Mouse (Mus musculus) midbrain, embryonic 15.5 days (tissue): ENCODE data around the gene Nrxn2. TPM values are rescaled to one million over a fixed set of nuclear protein-coding genes. Genes with fewer than 3 reads are reported as not detected.

Source experiments
- ATAC-seq: fragments of 200-750 bp; cut with Nextera tagmentation; replicated peaks from 2 replicates; pipeline ENCODE4 v1.8.0; 2017; ENCODE audit warnings: moderate TSS enrichment
- H3K27ac ChIP-seq: fragments of 300-500 bp; sonication (generic); 2 replicates; pipeline ENCODE4 v1.5.1; 2015; ENCODE audit warnings: mild to moderate bottlenecking, inconsistent platforms
- H3K27me3 ChIP-seq: fragments of 300-500 bp; sonication (generic); replicated peaks from 2 replicates; pipeline ENCODE4 v1.6.1; 2015; ENCODE audit warnings: inconsistent platforms
- H3K36me3 ChIP-seq: fragments of 300-500 bp; sonication (generic); replicated peaks from 2 replicates; pipeline ENCODE4 v1.6.1; 2015; ENCODE audit warnings: inconsistent platforms
- H3K4me1 ChIP-seq: fragments of 300-500 bp; sonication (generic); 2 replicates; pipeline ENCODE4 v1.6.1; 2015; ENCODE audit warnings: inconsistent platforms
- H3K4me2 ChIP-seq: fragments of 300-500 bp; sonication (generic); 2 replicates; pipeline ENCODE4 v1.6.1; 2015; ENCODE audit warnings: inconsistent platforms, mild to moderate bottlenecking, moderate library complexity
- H3K4me3 ChIP-seq: fragments of 300-500 bp; sonication (generic); 2 replicates; pipeline ENCODE4 v1.5.1; 2015; ENCODE audit warnings: mild to moderate bottlenecking, inconsistent platforms
- H3K9ac ChIP-seq: fragments of 300-500 bp; sonication (generic); 2 replicates; pipeline ENCODE4 v1.6.1; 2015; ENCODE audit warnings: mild to moderate bottlenecking, inconsistent platforms
- H3K9me3 ChIP-seq: fragments of 300-500 bp; sonication (generic); 2 replicates; pipeline ENCODE4 v1.6.1; 2016; ENCODE audit warnings: inconsistent platforms
- WGBS: fragments of 180-500 bp; shearing (Covaris S2); methylation state at CpG from one replicate; pipeline ENCODE4 v1.1.7; 2015; ENCODE audit warnings: mixed read lengths; 5-methylcytosine and 5-hydroxymethylcytosine counted together
- polyA plus RNA-seq: library from polyadenylated mRNA; unstranded; fragments of >200 nt; fragmentation: Nextera tagmentation; extraction: Ambion mirVana; gene quantifications from 2 replicates; pipeline ENCODE4 v1.2.1, GENCODE M21; 2015

Gene Nrxn2
- polyA plus RNA-seq, 1 experiment from 2014 or later = 44.6 TPM

DNA sequence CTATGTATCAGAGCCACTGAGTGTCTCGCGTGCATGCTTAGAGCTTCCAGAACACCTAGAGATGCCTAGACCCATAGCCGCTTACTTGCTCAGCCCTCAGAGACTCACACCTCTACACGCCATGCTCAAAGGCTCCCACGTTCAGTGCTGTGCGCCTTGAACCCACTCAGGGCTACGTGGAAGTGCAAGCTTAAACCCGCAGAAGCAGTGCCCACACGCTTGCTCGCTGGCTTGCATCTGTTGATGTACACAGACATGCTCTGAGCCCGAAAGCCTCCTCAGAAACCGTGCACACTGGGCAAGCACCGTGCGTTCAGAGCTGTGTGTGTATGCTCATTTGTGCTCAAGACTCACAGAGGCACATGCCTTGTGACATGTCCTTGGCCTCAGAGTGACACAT lies 103.8 kb downstream of the Nrxn2 start:
- H3K36me3 ChIP-seq = peaks cover 38% of the 10 kb centered on the region
- H3K4me1 ChIP-seq = peaks cover 27% of the 10 kb centered on the region
- no peak overlapping the region for H3K27ac ChIP-seq
- H3K9me3 ChIP-seq = no peaks in the 10 kb centered on the region
- H3K4me3 ChIP-seq = no peak overlapping the region
- WGBS = 92% methylated on average over 14 of the region's 14 CpGs
- H3K9ac ChIP-seq = no peak overlapping the region
- no peak overlapping the region for H3K4me2 ChIP-seq
- ATAC-seq = no peak
- H3K27me3 ChIP-seq = no peaks in the 10 kb centered on the region

DNA sequence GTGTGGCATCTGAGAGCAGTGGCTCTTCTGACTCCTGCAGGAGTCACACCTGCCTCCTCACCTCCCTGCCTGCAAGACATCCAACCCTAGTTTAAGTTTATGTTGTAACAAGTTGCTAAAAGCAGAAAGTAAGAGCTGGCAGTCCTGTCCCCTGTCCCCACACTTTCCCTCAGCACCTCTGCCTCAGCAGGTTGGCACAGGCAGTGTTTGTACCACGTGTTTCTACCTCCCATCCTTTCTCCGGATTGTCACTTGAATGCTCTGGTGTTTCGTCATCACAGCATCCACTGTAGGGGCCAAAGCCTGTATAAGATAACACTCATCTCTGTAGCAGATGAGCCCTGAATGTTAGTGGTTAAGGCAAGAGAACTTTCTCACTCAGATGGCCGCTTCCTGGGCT lies 106.5 kb downstream of the Nrxn2 start:
- peaks cover 14% of the 10 kb centered on the region for H3K4me1 ChIP-seq
- 86% methylated on average over 4 of the region's 4 CpGs for WGBS
- no peaks in the 10 kb centered on the region for H3K9me3 ChIP-seq
- H3K27ac ChIP-seq = no peak overlapping the region
- no peak overlapping the region for H3K4me3 ChIP-seq
- H3K4me2 ChIP-seq = no peak overlapping the region
- H3K36me3 ChIP-seq = peaks cover 35% of the 10 kb centered on the region
- no peak overlapping the region for H3K9ac ChIP-seq
- no peak for ATAC-seq
- no peaks in the 10 kb centered on the region for H3K27me3 ChIP-seq

DNA sequence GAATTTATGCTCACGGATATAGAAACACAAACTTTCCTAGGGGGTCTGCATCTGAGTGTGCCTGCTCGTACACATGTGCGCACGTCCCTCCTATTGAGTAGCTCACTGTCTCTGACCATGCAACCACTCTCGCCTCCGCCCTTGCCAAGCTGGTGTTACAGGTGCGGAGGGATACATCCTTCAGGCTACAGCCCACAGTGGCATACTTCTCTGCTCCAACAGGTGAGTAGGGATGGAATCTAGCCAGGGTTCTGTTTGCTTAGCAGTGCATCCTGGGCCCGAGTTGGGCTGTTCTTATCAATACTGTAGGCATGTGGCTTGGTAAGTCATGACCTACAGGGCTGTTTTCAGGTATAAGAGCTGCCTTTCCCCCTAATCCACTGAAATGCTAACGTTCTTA lies 107.5 kb downstream of the Nrxn2 start:
- Histone ChIP-seq H3K27me3 (no peaks in the 10 kb centered on the region), H3K9me3 (no peaks in the 10 kb centered on the region), H3K4me3 (no peak overlapping the region), H3K36me3 (peaks cover 31% of the 10 kb centered on the region), H3K27ac (no peak overlapping the region), H3K4me2 (no peak overlapping the region), H3K4me1 (peaks cover 22% of the 10 kb centered on the region), H3K9ac (no peak overlapping the region)
- no peak for ATAC-seq
- WGBS = 95% methylated on average over 9 of the region's 9 CpGs

DNA sequence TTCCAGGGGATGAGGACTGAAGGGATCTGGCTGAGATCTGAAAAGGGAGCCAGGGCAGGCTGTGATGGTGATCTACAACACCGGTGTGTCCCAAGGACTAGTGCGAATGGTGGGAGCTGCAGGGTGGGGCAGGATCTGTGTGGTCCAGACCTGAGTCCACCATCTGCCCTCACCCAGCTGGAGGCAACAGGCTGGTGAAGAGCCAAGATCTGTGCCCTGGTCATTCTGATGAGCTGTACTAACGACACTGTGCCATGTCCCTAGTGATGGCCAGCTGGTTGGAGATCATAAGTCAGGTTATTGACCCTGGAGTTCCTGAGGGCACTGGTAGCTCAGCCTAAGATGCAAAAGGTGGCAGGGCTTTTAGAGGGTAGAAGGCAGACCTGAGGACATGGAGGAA lies 108.9 kb downstream of the Nrxn2 start:
- no peak overlapping the region for H3K9ac ChIP-seq
- no peaks in the 10 kb centered on the region for H3K9me3 ChIP-seq
- WGBS = 93% methylated on average over 3 of the region's 3 CpGs
- H3K27me3 ChIP-seq = no peaks in the 10 kb centered on the region
- no peak overlapping the region for H3K4me2 ChIP-seq
- no peak for ATAC-seq
- H3K4me3 ChIP-seq = no peak overlapping the region
- peaks cover 23% of the 10 kb centered on the region for H3K36me3 ChIP-seq
- H3K27ac ChIP-seq = no peak overlapping the region
- H3K4me1 ChIP-seq = peaks cover 36% of the 10 kb centered on the region

GRCm38 (mm10) chr19:6527839-6528531 lies 109.5 kb downstream of the Nrxn2 start:
- ATAC-seq = no peak
- Histone ChIP-seq H3K4me1 (peaks cover 42% of the 10 kb centered on the region), H3K9ac (no peak overlapping the region), H3K36me3 (peaks cover 19% of the 10 kb centered on the region), H3K4me2 (no peak overlapping the region), H3K27me3 (no peaks in the 10 kb centered on the region), H3K27ac (no peak overlapping the region), H3K9me3 (no peaks in the 10 kb centered on the region), H3K4me3 (no peak overlapping the region)
- 80% methylated on average over 17 of the region's 17 CpGs for WGBS

GRCm38 (mm10) chr19:6529265-6529985 lies 110.9 kb downstream of the Nrxn2 start:
- WGBS = 55% methylated on average over 14 of the region's 14 CpGs
- Histone ChIP-seq H3K4me2 (no peak overlapping the region), H3K4me3 (no peak overlapping the region), H3K4me1 (peaks cover 56% of the 10 kb centered on the region), H3K9ac (no peak overlapping the region), H3K36me3 (peaks cover 15% of the 10 kb centered on the region), H3K9me3 (no peaks in the 10 kb centered on the region), H3K27ac (peak overlapping the region; percentile 43; the same call in 1 of the 2 replicates), H3K27me3 (no peaks in the 10 kb centered on the region)
- ATAC-seq = no peak

DNA sequence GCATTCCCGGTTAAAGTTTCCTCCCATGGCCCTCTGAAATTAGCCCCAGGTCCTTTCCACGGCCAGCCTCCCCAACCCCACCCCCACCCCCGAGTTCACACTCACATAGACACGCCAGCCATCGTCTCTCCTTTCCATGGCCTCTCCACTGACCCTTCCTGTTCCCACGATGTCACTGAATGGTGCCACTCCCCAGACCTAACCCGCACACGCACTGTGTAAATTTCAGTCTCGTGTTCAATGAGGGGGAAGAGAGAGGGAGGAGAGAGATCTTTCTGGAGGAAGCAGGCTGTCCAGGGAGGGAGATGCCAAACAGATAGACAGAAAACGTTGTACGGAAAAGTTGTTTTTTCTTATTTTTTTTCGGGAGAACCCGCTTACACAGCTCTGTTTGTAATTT lies 111.8 kb downstream of the Nrxn2 start:
- no peak overlapping the region for H3K4me3 ChIP-seq
- no peak overlapping the region for H3K4me2 ChIP-seq
- H3K27me3 ChIP-seq = no peaks in the 10 kb centered on the region
- 22% methylated on average over 13 of the region's 13 CpGs for WGBS
- peaks cover 13% of the 10 kb centered on the region for H3K36me3 ChIP-seq
- peaks cover 56% of the 10 kb centered on the region for H3K4me1 ChIP-seq
- H3K27ac ChIP-seq = peak overlapping the region; percentile 53; the same call in 1 of the 2 replicates
- no peaks in the 10 kb centered on the region for H3K9me3 ChIP-seq
- no peak overlapping the region for H3K9ac ChIP-seq
- ATAC-seq = no peak

DNA sequence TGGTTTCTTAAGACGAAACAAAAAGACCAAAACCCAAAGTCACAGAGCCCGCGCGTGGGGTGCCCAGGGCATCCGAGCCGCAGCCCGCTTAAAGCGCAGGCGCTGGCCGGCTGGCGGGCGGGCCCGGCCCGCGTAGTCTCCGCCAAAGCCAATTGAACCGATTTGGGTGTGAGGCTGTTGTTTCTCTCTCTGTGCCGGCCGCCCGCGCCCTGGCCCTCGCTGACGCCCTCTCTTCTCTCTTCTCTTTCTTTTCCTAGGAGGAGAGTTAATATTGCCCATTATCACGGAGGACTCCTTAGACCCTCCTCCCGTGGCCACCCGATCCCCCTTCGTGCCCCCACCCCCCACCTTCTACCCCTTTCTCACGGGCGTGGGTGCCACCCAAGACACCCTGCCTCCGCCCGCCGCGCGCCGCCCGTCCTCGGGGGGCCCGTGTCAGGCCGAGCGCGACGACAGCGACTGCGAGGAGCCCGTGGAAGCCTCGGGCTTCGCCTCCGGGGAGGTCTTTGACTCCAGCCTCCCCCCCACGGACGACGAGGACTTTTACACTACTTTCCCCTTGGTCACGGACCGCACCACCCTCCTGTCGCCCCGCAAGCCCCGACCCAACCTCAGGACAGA lies 112.6 kb downstream of the Nrxn2 start:
- peak overlapping the region; percentile 64 for H3K27ac ChIP-seq
- no peaks in the 10 kb centered on the region for H3K9me3 ChIP-seq
- H3K27me3 ChIP-seq = no peaks in the 10 kb centered on the region
- peaks cover 9% of the 10 kb centered on the region for H3K36me3 ChIP-seq
- WGBS = 2% methylated on average over 56 of the region's 56 CpGs
- peak overlapping the region; percentile 31 for H3K4me3 ChIP-seq
- H3K4me1 ChIP-seq = peaks cover 56% of the 10 kb centered on the region
- H3K4me2 ChIP-seq = peak overlapping the region; percentile 46
- ATAC-seq = no peak
- peak overlapping the region; percentile 43 for H3K9ac ChIP-seq

- peak overlapping the region; percentile 43 for H3K9ac ChIP-seq
- 4% methylated on average over 36 of the region's 36 CpGs for WGBS
- no peaks in the 10 kb centered on the region for H3K27me3 ChIP-seq
- no peaks in the 10 kb centered on the region for H3K9me3 ChIP-seq
- H3K4me2 ChIP-seq = peak overlapping the region; percentile 46
- peaks cover under 1% of the 10 kb centered on the region; the same call in 1 of the 2 replicates for H3K36me3 ChIP-seq
- ATAC-seq = 0 out of 2 replicates have a peak, but pooled peaks have one; percentile 6
- H3K4me1 ChIP-seq = peaks cover 56% of the 10 kb centered on the region
- peak overlapping the region; percentile 64 for H3K27ac ChIP-seq
- peak overlapping the region; percentile 31 for H3K4me3 ChIP-seq
These were observed 113.4 kb downstream of the Nrxn2 start for GRCm38 (mm10) chr19:6531832-6532471.

- peak overlapping the region; percentile 3; the same call in 1 of the 2 replicates for H3K4me3 ChIP-seq
- no peaks in the 10 kb centered on the region for H3K9me3 ChIP-seq
- no peak for ATAC-seq
- no peaks in the 10 kb centered on the region for H3K27me3 ChIP-seq
- no peak overlapping the region for H3K9ac ChIP-seq
- peak overlapping the region; percentile 64 for H3K27ac ChIP-seq
- H3K36me3 ChIP-seq = no peaks in the 10 kb centered on the region
- peak overlapping the region; percentile 46 for H3K4me2 ChIP-seq
- WGBS = 11% methylated on average over 12 of the region's 13 CpGs
- H3K4me1 ChIP-seq = peaks cover 56% of the 10 kb centered on the region
These were observed 114.1 kb downstream of the Nrxn2 start for GRCm38 (mm10) chr19:6532656-6533055.

DNA sequence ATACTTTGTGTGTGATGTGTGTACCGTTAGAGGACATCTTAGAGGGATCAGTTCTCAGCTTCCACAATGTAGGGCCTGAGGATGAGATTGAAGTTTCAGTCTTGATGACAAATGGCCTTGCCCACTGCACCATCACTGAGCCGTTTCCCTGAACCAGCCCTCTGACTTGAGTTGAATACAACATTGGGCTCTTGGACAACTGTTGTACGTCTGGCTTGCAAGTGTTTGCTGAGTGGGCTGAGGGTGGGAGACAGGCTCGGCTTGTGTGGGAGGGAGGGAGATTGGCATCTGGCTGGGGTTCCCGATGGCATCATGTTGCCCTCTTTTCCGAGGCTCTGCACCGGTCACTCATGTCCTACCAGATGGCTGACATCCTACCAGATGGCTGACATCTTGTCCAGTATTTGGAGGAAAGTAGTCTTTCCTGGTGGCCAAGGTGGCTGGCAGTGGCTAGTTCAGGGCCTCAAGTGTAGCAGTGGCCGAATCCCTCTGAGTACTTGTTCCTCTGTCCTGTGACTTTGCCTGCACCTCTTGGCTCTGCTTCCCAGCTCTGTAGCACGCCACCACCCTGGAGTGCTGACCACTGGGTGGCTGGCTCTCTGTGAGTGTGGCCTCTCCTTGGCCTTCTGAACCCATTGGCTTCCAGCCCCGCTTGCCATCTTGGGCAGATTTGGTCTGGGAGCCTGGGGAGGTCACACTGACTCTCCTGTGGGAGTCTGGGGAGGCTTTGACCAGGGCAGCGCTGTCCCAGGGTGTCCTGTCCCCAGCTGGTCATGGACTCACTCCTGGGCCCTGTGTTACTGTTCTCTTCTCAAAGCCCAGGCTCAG lies 115.0 kb downstream of the Nrxn2 start:
- H3K27ac ChIP-seq = peak overlapping the region; percentile 64; the same call in 1 of the 2 replicates
- H3K4me2 ChIP-seq = no peak overlapping the region
- H3K9ac ChIP-seq = no peak overlapping the region
- H3K4me1 ChIP-seq = peaks cover 56% of the 10 kb centered on the region
- ATAC-seq = no peak
- 62% methylated on average over 11 of the region's 11 CpGs for WGBS
- no peaks in the 10 kb centered on the region for H3K9me3 ChIP-seq
- no peaks in the 10 kb centered on the region for H3K27me3 ChIP-seq
- H3K4me3 ChIP-seq = no peak overlapping the region
- H3K36me3 ChIP-seq = no peaks in the 10 kb centered on the region
